Mouse (Mus musculus) kidney, adult 2 months (tissue): ENCODE results near the gene Stx19.

Source experiments
- CTCF ChIP-seq: fragments of 200-500 bp; conservative IDR thresholded peaks from 2 replicates; pipeline ENCODE4 v1.5.1; 2011; ENCODE audit warnings: low read depth, mild to moderate bottlenecking, control low read depth, low read length, moderate library complexity, mixed read lengths; ENCODE audit not compliant: insufficient read depth, insufficient read length
- POLR2A ChIP-seq: fragments of 200-500 bp; IDR thresholded peaks from one replicate; pipeline ENCODE4 v1.6.1; 2011; ENCODE audit warnings: low read depth, low read length, control low read depth

GRCm38 (mm10) chr16:62807249-62807979, 7.1 kb upstream of the Stx19 start:
- TF ChIP-seq POLR2A, result no peak
- no peak for TF ChIP-seq CTCF
